Mouse (Mus musculus) layer of hippocampus, adult 2 months (tissue): ENCODE data around the gene Rab4a. TPM values are rescaled to one million over a fixed set of nuclear protein-coding genes. Genes with fewer than 3 reads are reported as not detected.

ENCODE experiments used
- DNase-seq, 2 experiments: peaks; one replicate each; pipeline ENCODE4 v3.0.0; 2022; ENCODE audit warnings: low spot score in 2 of 2
- H3K27ac ChIP-seq: fragments of 200-600 bp; 2 replicates; pipeline ENCODE4 v1.8.1; 2022
- H3K4me3 ChIP-seq: fragments of 200-600 bp; 2 replicates; pipeline ENCODE4 v1.8.1; 2022; ENCODE audit warnings: mild to moderate bottlenecking
- CTCF ChIP-seq: fragments of 200-600 bp; conservative IDR thresholded peaks from 2 replicates; pipeline ENCODE4 v1.8.1; 2022; ENCODE audit warnings: antibody characterized with exemption, mild to moderate bottlenecking, moderate library complexity
- total RNA-seq, 2 experiments: library from RNA; stranded (reverse); gene quantifications; 2 replicates each; pipeline ENCODE4 v1.2.3; 2021

Rab4a gene
- total RNA-seq, 2 experiments from 2014 or later, result 41.8 to 48.0 TPM

GRCm38 (mm10) chr8:123847546-123847945 is 41.8 kb downstream of the Rab4a start:
- no peak for DNase-seq
- peak overlapping the region; percentile 84 for H3K27ac ChIP-seq
- TF ChIP-seq CTCF, result no peak
- H3K4me3 ChIP-seq, result no peak overlapping the region

- H3K27ac ChIP-seq, result no peak overlapping the region
- TF ChIP-seq CTCF, result no peak
- DNase-seq, result no peak
- no peak overlapping the region for H3K4me3 ChIP-seq
Measured at GRCm38 (mm10) chr8:123849352-123849751, 43.6 kb downstream of the Rab4a start.

GRCm38 (mm10) chr8:123851590-123851989 is 45.8 kb downstream of the Rab4a start:
- DNase-seq, result no peak
- no peak for TF ChIP-seq CTCF
- Histone ChIP-seq H3K27ac (no peak overlapping the region), H3K4me3 (no peak overlapping the region)

GRCm38 (mm10) chr8:123854252-123854651 is 48.5 kb downstream of the Rab4a start:
- Histone ChIP-seq H3K27ac (no peak overlapping the region), H3K4me3 (no peak overlapping the region)
- no peak for DNase-seq
- TF ChIP-seq CTCF, result no peak

- H3K4me3 ChIP-seq, result no peak overlapping the region
- DNase-seq, result no peak
- TF ChIP-seq CTCF, result no peak
- no peak overlapping the region for H3K27ac ChIP-seq
Measured at GRCm38 (mm10) chr8:123854733-123855475, 49.1 kb downstream of the Rab4a start.

- no peak for TF ChIP-seq CTCF
- H3K4me3 ChIP-seq, result peak overlapping the region; percentile 97
- no peak for DNase-seq
- peak overlapping the region; percentile 99 for H3K27ac ChIP-seq
Measured at GRCm38 (mm10) chr8:123857361-123857760, 51.6 kb downstream of the Rab4a start.

GRCm38 (mm10) chr8:123858574-123858940 is 52.8 kb downstream of the Rab4a start:
- DNase-seq, result no peak
- Histone ChIP-seq H3K4me3 (peak overlapping the region; percentile 97), H3K27ac (peak overlapping the region; percentile 99)
- no peak for TF ChIP-seq CTCF

GRCm38 (mm10) chr8:123858941-123859647 is 53.3 kb downstream of the Rab4a start:
- Histone ChIP-seq H3K4me3 (peak overlapping the region; percentile 97), H3K27ac (peak overlapping the region; percentile 99)
- peak; percentile 55 for TF ChIP-seq CTCF
- peak; percentile 90 to 94 for DNase-seq

- peak; percentile 56 to 71 for DNase-seq
- Histone ChIP-seq H3K4me3 (peak within 1 kb of the TSS; percentile 97), H3K27ac (peak within 1 kb of the TSS; percentile 99)
- peak; percentile 53 for TF ChIP-seq CTCF
Measured at GRCm38 (mm10) chr8:123859648-123860259, 54.0 kb downstream of the Rab4a start, which contains the start of gene Ccsap. Gene Ccsap, minus strand, starts transcription at chr8:123860209.

GRCm38 (mm10) chr8:123860386-123860785 is 54.6 kb downstream of the Rab4a start:
- no peak for TF ChIP-seq CTCF
- Histone ChIP-seq H3K27ac (peak overlapping the region; percentile 99), H3K4me3 (peak overlapping the region; percentile 97)
- DNase-seq, result no peak

GRCm38 (mm10) chr8:123865786-123866185 is 60.0 kb downstream of the Rab4a start:
- Histone ChIP-seq H3K27ac (no peak overlapping the region), H3K4me3 (no peak overlapping the region)
- TF ChIP-seq CTCF, result no peak
- no peak for DNase-seq

- H3K4me3 ChIP-seq, result no peak overlapping the region
- no peak for DNase-seq
- H3K27ac ChIP-seq, result peak overlapping the region; percentile 61
- TF ChIP-seq CTCF, result no peak
Measured at GRCm38 (mm10) chr8:123866971-123867370, 61.2 kb downstream of the Rab4a start.

- no peak for DNase-seq
- Histone ChIP-seq H3K27ac (peak overlapping the region; percentile 64; the same call in 1 of the 2 replicates), H3K4me3 (no peak overlapping the region)
- TF ChIP-seq CTCF, result no peak
Measured at GRCm38 (mm10) chr8:123872048-123872447, 66.3 kb downstream of the Rab4a start.
